Mouse (Mus musculus): ENCODE measurements around the gene Copb1. TPM values are rescaled to one million over a fixed set of nuclear protein-coding genes. Genes with fewer than 3 reads are reported as not detected.
A peak's percentile ranks its signal among the peaks of the same experiment; 100 is the strongest.

The Copb1 gene
- polyA plus RNA-seq, 1 experiment = 26.6 TPM

- peak overlapping the region; percentile 98 for H3K4me3 ChIP-seq (ENCODE audit: control insufficient read depth, low read depth, low read length)
- H3K27me3 ChIP-seq (ENCODE audit: control insufficient read depth, insufficient read depth, low read length) = no peaks in the 10 kb centered on the region
- peak overlapping the region; percentile 73 for H3K27ac ChIP-seq (ENCODE audit: control insufficient read depth, insufficient read depth, low read depth, low read length)
- H3K4me1 ChIP-seq (ENCODE audit: control insufficient read depth, insufficient read depth, low read length) = no peaks in the 10 kb centered on the region; the same call in 1 of the 2 replicates
- TF ChIP-seq POLR2A (IDR thresholded peaks at IDR 0.05; ENCODE audit: control insufficient read depth, low read depth, low read length) (no peak), CTCF (IDR thresholded peaks at IDR 0.05; ENCODE audit: control insufficient read depth, insufficient read depth, insufficient replicate concordance, low read depth, low read length) (no peak)
- peaks cover 2% of the 10 kb centered on the region; the same call in 1 of the 2 replicates for H3K36me3 ChIP-seq (ENCODE audit: control insufficient read depth, insufficient read depth, low read length)
Observed at GRCm38 (mm10) chr7:114275372-114276004, 21.0 kb upstream of the Copb1 start.

- H3K36me3 ChIP-seq (ENCODE audit: control insufficient read depth, insufficient read depth, low read length) = peaks cover 6% of the 10 kb centered on the region
- H3K4me1 ChIP-seq (ENCODE audit: control insufficient read depth, insufficient read depth, low read length) = no peaks in the 10 kb centered on the region
- no peak overlapping the region for H3K27ac ChIP-seq (ENCODE audit: control insufficient read depth, insufficient read depth, low read depth, low read length)
- TF ChIP-seq CTCF (IDR thresholded peaks at IDR 0.05; ENCODE audit: control insufficient read depth, insufficient read depth, insufficient replicate concordance, low read depth, low read length) = no peak
- no peak for TF ChIP-seq POLR2A (IDR thresholded peaks at IDR 0.05; ENCODE audit: control insufficient read depth, low read depth, low read length)
- H3K4me3 ChIP-seq (ENCODE audit: control insufficient read depth, low read depth, low read length) = no peak overlapping the region
- no peaks in the 10 kb centered on the region for H3K27me3 ChIP-seq (ENCODE audit: control insufficient read depth, insufficient read depth, low read length)
Observed at GRCm38 (mm10) chr7:114268446-114268845, 13.9 kb upstream of the Copb1 start.

DNA sequence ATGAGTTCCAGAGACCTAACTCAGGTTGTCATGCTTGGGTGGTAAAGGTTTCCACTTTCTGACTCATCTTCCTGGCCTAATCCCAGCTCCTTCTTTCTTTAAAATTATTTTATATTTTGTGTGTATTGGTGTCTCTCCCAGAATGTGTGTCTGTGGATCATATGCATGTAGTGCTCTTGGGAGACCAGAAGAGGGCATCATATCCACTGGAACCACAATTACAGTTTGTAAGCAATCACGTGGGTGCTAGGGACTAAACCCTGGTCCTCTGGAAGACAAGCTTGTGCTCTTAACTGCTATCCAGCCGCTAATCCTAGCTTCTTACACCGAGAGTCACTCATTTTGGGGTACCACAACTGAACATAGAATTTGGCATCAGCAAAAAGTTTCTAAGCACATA, 2.8 kb downstream of the Copb1 start:
- no peak for TF ChIP-seq CTCF (IDR thresholded peaks at IDR 0.05; ENCODE audit: control insufficient read depth, insufficient read depth, insufficient replicate concordance, low read depth, low read length)
- no peak for TF ChIP-seq POLR2A (IDR thresholded peaks at IDR 0.05; ENCODE audit: control insufficient read depth, low read depth, low read length)
- no peak overlapping the region for H3K4me3 ChIP-seq (ENCODE audit: control insufficient read depth, low read depth, low read length)
- no peak overlapping the region for H3K27ac ChIP-seq (ENCODE audit: control insufficient read depth, insufficient read depth, low read depth, low read length)
- H3K36me3 ChIP-seq (ENCODE audit: control insufficient read depth, insufficient read depth, low read length) = peaks cover 3% of the 10 kb centered on the region
- H3K4me1 ChIP-seq (ENCODE audit: control insufficient read depth, insufficient read depth, low read length) = no peaks in the 10 kb centered on the region
- H3K27me3 ChIP-seq (ENCODE audit: control insufficient read depth, insufficient read depth, low read length) = no peaks in the 10 kb centered on the region

DNA sequence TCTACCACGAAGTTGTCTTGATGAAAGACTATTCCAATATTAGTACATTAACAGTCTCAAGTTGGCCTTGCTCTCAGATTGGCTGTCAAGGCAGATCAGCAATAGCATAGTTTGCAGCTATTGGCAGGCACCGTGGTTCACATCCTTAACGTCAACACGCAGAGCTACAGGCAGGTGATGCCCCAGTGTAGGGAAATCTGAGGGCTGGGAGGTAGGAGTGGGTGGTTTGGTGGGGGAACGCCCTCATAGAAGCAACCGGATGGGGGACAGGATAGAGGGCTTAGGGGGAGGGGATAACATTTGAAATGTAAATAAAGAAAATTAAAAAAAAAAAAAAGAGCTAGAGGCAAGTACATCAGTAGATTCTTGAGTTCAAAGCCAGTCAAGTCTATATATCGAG, 20.5 kb downstream of the Copb1 start:
- Histone ChIP-seq H3K27ac (ENCODE audit: control insufficient read depth, insufficient read depth, low read depth, low read length) (no peak overlapping the region), H3K4me1 (ENCODE audit: control insufficient read depth, insufficient read depth, low read length) (no peaks in the 10 kb centered on the region), H3K27me3 (ENCODE audit: control insufficient read depth, insufficient read depth, low read length) (no peaks in the 10 kb centered on the region), H3K4me3 (ENCODE audit: control insufficient read depth, low read depth, low read length) (no peak overlapping the region), H3K36me3 (ENCODE audit: control insufficient read depth, insufficient read depth, low read length) (peaks cover 3% of the 10 kb centered on the region)
- TF ChIP-seq POLR2A (IDR thresholded peaks at IDR 0.05; ENCODE audit: control insufficient read depth, low read depth, low read length) = no peak
- TF ChIP-seq CTCF (IDR thresholded peaks at IDR 0.05; ENCODE audit: control insufficient read depth, insufficient read depth, insufficient replicate concordance, low read depth, low read length) = no peak

DNA sequence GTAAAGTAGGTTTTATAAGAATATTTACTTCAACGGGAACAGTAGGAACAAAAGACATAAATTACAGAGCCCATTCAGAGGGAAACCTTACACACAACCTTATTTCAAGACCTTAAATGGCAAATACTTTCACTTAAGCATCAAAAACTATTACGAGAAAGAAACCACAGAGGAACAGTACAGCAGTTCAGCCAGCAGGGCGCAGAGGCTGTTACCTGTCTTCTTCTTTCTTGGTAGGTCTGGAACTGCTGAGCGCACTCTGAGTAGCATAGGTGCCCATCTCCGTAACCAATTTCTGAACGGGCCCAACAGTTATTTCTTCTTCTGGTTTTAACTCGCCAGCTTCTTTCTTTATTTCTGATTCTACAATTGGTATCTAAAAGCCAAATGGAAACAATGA, 21.5 kb downstream of the Copb1 start:
- H3K27me3 ChIP-seq (ENCODE audit: control insufficient read depth, insufficient read depth, low read length) = no peaks in the 10 kb centered on the region
- peaks cover 3% of the 10 kb centered on the region for H3K36me3 ChIP-seq (ENCODE audit: control insufficient read depth, insufficient read depth, low read length)
- no peaks in the 10 kb centered on the region for H3K4me1 ChIP-seq (ENCODE audit: control insufficient read depth, insufficient read depth, low read length)
- no peak overlapping the region for H3K27ac ChIP-seq (ENCODE audit: control insufficient read depth, insufficient read depth, low read depth, low read length)
- no peak overlapping the region for H3K4me3 ChIP-seq (ENCODE audit: control insufficient read depth, low read depth, low read length)
- TF ChIP-seq POLR2A (IDR thresholded peaks at IDR 0.05; ENCODE audit: control insufficient read depth, low read depth, low read length) (no peak), CTCF (IDR thresholded peaks at IDR 0.05; ENCODE audit: control insufficient read depth, insufficient read depth, insufficient replicate concordance, low read depth, low read length) (no peak)

GRCm38 (mm10) chr7:114231857-114232256, 22.7 kb downstream of the Copb1 start:
- Histone ChIP-seq H3K27me3 (ENCODE audit: control insufficient read depth, insufficient read depth, low read length) (no peaks in the 10 kb centered on the region), H3K36me3 (ENCODE audit: control insufficient read depth, insufficient read depth, low read length) (peaks cover 3% of the 10 kb centered on the region), H3K27ac (ENCODE audit: control insufficient read depth, insufficient read depth, low read depth, low read length) (no peak overlapping the region), H3K4me1 (ENCODE audit: control insufficient read depth, insufficient read depth, low read length) (no peaks in the 10 kb centered on the region), H3K4me3 (ENCODE audit: control insufficient read depth, low read depth, low read length) (no peak overlapping the region)
- TF ChIP-seq CTCF (IDR thresholded peaks at IDR 0.05; ENCODE audit: control insufficient read depth, insufficient read depth, insufficient replicate concordance, low read depth, low read length) (no peak), POLR2A (IDR thresholded peaks at IDR 0.05; ENCODE audit: control insufficient read depth, low read depth, low read length) (no peak)

DNA sequence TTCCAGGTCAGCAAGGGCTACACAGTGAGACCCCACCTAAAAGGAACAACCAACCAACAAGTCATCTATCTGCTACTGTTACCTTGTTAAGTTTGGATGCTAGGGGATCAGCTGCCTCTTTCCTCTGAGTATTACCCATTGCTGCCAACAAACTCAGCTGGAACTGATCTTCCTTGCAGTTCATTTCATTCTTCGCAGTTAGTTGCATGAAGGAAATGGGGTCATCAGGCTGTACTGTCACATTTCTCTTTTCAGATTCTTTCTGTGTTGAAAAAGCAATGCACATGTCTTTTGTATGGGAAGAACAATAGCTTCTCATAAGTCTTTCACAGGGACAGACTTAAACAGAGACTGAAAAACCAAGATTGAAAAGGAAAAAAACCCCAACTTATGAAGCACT, 28.0 kb downstream of the Copb1 start:
- H3K27ac ChIP-seq (ENCODE audit: control insufficient read depth, insufficient read depth, low read depth, low read length) = no peak overlapping the region
- H3K4me1 ChIP-seq (ENCODE audit: control insufficient read depth, insufficient read depth, low read length) = no peaks in the 10 kb centered on the region
- H3K27me3 ChIP-seq (ENCODE audit: control insufficient read depth, insufficient read depth, low read length) = no peaks in the 10 kb centered on the region
- peaks cover 1% of the 10 kb centered on the region; the same call in 1 of the 2 replicates for H3K36me3 ChIP-seq (ENCODE audit: control insufficient read depth, insufficient read depth, low read length)
- no peak overlapping the region for H3K4me3 ChIP-seq (ENCODE audit: control insufficient read depth, low read depth, low read length)
- TF ChIP-seq POLR2A (IDR thresholded peaks at IDR 0.05; ENCODE audit: control insufficient read depth, low read depth, low read length) = no peak
- no peak for TF ChIP-seq CTCF (IDR thresholded peaks at IDR 0.05; ENCODE audit: control insufficient read depth, insufficient read depth, insufficient replicate concordance, low read depth, low read length)

All from testis, adult 2 months (tissue).